Mouse (Mus musculus): ENCODE measurements at regions not wholly inside any gene's neighbourhood (a gene's known extent, or its start where the extent isn't known, plus 50 kb on each side); places are given as distances from the start of the nearest gene placed in this dataset.

DNA sequence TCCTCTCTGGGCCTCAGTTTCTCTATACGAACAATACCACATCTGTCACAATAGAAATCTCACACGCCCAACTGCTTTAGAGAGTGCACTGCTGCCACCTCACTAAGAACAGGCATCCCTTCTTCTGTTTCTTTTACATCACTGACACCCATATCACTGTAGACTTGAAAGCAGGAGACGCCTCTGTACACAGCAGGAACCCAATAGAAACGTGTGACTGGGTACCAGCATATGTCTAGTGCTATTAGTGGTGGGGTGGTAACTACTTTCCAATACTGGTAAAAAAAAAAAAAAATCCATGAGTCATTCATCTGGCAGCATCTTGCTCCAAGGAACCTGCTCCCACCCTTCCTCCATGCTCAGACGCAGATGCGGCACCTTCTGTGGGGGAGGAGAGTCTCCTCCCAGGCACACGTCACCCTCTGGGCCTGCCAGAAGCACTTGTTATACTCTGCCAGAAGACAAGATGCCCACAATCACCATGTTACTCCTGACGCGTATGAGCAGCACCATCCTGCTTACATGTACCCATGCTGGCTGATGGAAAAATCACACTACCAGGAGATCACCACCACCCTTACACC is 151.3 kb upstream of the Plxna4 start:
- 82% methylated on average over 9 of the region's 9 CpGs for WGBS
- no peaks in the 10 kb centered on the region for H3K36me3 ChIP-seq (ENCODE audit: control insufficient read depth, insufficient read depth, low read length)
- DNase-seq (ENCODE audit: low spot score) (no peak), ATAC-seq (replicated peaks; ENCODE audit: low FRiP score, low TSS enrichment, low read depth) (no peak)
- no peaks in the 10 kb centered on the region for H3K4me1 ChIP-seq (replicated peaks; ENCODE audit: control insufficient read depth, insufficient read depth, low read length)
- H3K9ac ChIP-seq (ENCODE audit: low read length), result no peak overlapping the region
- H3K4me3 ChIP-seq (ENCODE audit: low read depth, low read length), result no peak overlapping the region
- no peaks in the 10 kb centered on the region for H3K9me3 ChIP-seq (ENCODE audit: control insufficient read depth, low read length)
- H3K27me3 ChIP-seq (replicated peaks; ENCODE audit: control insufficient read depth, insufficient read depth, low read length), result no peaks in the 10 kb centered on the region
- no peak overlapping the region for H3K27ac ChIP-seq (ENCODE audit: low read depth)
- no peak overlapping the region for H3K4me2 ChIP-seq (ENCODE audit: low read length)

DNA sequence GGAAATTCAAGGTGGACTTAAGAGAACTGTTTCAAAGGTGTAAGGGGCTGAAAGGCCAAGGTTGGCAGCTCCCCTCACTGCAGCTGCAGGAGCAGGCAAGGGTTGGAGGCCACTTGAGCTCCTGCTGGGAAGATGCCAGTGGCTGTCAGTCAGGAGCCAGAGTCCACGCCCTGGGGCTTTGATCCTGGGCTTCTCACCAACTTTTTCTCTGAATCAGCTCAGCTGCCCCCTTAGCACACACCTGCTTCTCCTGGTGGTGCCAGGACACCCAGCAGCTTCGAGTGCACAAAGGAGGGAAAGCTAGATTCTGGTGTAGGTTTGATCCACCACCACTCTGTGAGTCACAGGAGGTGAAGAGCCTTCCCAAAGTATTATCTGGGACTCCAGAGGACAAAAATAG is 140.7 kb upstream of the Plxna4 start:
- Histone ChIP-seq H3K9me3 (ENCODE audit: control insufficient read depth, low read length) (no peaks in the 10 kb centered on the region), H3K27me3 (replicated peaks; ENCODE audit: control insufficient read depth, insufficient read depth, low read length) (no peaks in the 10 kb centered on the region), H3K9ac (ENCODE audit: low read length) (no peak overlapping the region), H3K4me3 (ENCODE audit: low read depth, low read length) (no peak overlapping the region), H3K27ac (ENCODE audit: low read depth) (no peak overlapping the region), H3K4me1 (replicated peaks; ENCODE audit: control insufficient read depth, insufficient read depth, low read length) (no peaks in the 10 kb centered on the region), H3K36me3 (ENCODE audit: control insufficient read depth, insufficient read depth, low read length) (no peaks in the 10 kb centered on the region), H3K4me2 (ENCODE audit: low read length) (no peak overlapping the region)
- WGBS, result 16% methylated on average over 2 of the region's 2 CpGs
- DNase-seq (ENCODE audit: low spot score) (no peak), ATAC-seq (replicated peaks; ENCODE audit: low FRiP score, low TSS enrichment, low read depth) (no peak)

DNA sequence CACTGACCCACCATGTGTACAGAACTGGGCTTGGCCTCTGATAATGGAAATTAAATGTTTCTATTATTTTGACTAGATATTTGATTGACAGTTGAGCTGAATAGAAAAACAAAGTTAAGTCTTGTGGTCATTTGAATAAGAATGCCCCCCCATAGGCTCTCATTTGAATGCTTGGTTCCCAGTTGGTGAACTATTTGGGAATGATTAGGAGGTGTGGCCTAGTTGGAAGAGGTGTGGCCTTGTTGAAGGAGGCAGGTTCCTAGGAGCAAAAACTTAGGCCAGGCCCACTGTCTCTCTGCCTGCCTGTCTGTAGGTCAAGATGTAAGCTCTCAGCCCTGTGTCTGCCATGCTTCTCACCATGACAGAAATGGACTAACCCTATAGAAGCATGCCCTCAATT is 138.6 kb upstream of the Plxna4 start:
- Histone ChIP-seq H3K4me2 (ENCODE audit: low read length) (no peak overlapping the region), H3K9ac (ENCODE audit: low read length) (no peak overlapping the region), H3K27ac (ENCODE audit: low read depth) (no peak overlapping the region), H3K27me3 (replicated peaks; ENCODE audit: control insufficient read depth, insufficient read depth, low read length) (no peaks in the 10 kb centered on the region), H3K36me3 (ENCODE audit: control insufficient read depth, insufficient read depth, low read length) (no peaks in the 10 kb centered on the region), H3K9me3 (ENCODE audit: control insufficient read depth, low read length) (no peaks in the 10 kb centered on the region), H3K4me3 (ENCODE audit: low read depth, low read length) (no peak overlapping the region), H3K4me1 (replicated peaks; ENCODE audit: control insufficient read depth, insufficient read depth, low read length) (no peaks in the 10 kb centered on the region)
- ATAC-seq (replicated peaks; ENCODE audit: low FRiP score, low TSS enrichment, low read depth) (no peak), DNase-seq (ENCODE audit: low spot score) (no peak)

DNA sequence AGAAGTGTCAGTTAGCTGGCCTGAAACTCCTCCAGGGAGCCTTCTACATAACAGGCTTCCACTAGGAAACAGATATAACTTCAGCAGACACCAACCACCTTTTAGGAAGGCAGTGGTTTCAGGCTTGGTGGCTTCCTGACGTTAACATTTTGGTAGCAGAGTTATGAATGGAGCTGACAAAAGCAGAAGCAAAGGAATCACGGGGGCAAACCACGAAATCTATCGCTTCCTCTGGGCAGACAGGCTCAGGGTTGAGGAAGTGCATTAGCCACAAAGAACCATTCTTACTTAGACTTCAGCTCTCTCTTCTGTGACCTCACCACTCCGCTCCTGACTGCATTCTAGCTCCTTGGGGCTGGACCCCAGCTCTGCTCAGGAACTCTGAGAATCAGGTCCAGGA is 129.9 kb upstream of the Plxna4 start:
- Histone ChIP-seq H3K9me3 (ENCODE audit: control insufficient read depth, low read length) (no peaks in the 10 kb centered on the region), H3K4me2 (ENCODE audit: low read length) (no peak overlapping the region), H3K9ac (ENCODE audit: low read length) (no peak overlapping the region), H3K27ac (ENCODE audit: low read depth) (no peak overlapping the region), H3K36me3 (ENCODE audit: control insufficient read depth, insufficient read depth, low read length) (no peaks in the 10 kb centered on the region), H3K4me1 (replicated peaks; ENCODE audit: control insufficient read depth, insufficient read depth, low read length) (no peaks in the 10 kb centered on the region), H3K27me3 (replicated peaks; ENCODE audit: control insufficient read depth, insufficient read depth, low read length) (no peaks in the 10 kb centered on the region), H3K4me3 (ENCODE audit: low read depth, low read length) (no peak overlapping the region)
- no peak for ATAC-seq (replicated peaks; ENCODE audit: low FRiP score, low TSS enrichment, low read depth)
- DNase-seq (ENCODE audit: low spot score), result no peak
- whole genome bisulfite sequencing, result 86% methylated on average over 5 of the region's 5 CpGs

DNA sequence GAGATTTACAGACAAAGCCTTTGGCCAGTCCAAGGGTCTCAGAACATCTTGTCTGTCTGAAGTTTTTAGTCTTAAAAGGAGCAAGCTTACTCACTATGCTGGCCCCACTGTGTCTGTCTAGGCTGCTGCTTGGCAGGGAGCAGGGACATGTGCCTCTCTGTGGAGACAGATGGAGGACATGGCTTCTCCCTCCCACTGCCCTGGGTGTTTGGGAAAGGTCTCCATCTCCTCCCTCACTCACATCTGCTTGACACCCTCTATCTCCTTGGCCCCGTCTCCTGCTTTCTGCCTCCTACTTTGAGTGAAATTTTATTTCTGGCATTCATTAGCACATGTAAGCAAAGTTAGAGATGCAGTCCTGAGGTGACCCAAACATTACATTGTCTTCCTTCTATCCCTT is 127.1 kb upstream of the Plxna4 start:
- ATAC-seq (replicated peaks; ENCODE audit: low FRiP score, low TSS enrichment, low read depth), result no peak
- H3K9me3 ChIP-seq (ENCODE audit: control insufficient read depth, low read length), result no peaks in the 10 kb centered on the region
- no peak overlapping the region for H3K4me3 ChIP-seq (ENCODE audit: low read depth, low read length)
- no peak overlapping the region for H3K4me2 ChIP-seq (ENCODE audit: low read length)
- H3K27ac ChIP-seq (ENCODE audit: low read depth), result no peak overlapping the region
- H3K9ac ChIP-seq (ENCODE audit: low read length), result no peak overlapping the region
- no peak for DNase-seq (ENCODE audit: low spot score)
- no peaks in the 10 kb centered on the region for H3K4me1 ChIP-seq (replicated peaks; ENCODE audit: control insufficient read depth, insufficient read depth, low read length)
- 80% methylated on average over 1 of the region's 1 CpGs for WGBS
- H3K36me3 ChIP-seq (ENCODE audit: control insufficient read depth, insufficient read depth, low read length), result no peaks in the 10 kb centered on the region
- no peaks in the 10 kb centered on the region for H3K27me3 ChIP-seq (replicated peaks; ENCODE audit: control insufficient read depth, insufficient read depth, low read length)

DNA sequence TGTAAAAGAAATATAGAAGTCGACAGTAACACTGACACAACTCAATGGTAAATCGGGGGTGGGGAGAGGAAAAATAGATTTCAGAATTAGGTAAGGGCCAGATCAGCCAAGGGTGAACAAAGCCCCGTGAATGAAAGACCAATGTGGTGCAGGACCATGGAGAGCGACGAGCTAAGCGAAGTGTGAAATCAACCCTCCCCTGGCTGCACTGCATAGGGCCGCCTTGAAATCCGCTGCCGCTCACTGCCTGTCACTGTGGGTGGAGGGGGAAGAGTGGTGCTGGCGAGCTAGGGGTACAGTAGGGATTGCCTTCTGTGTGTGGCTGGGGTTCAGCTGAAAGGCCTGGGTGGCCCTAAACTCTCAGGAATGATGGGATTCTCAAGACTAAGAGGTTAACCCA is 122.2 kb upstream of the Plxna4 start:
- ATAC-seq (replicated peaks; ENCODE audit: low FRiP score, low TSS enrichment, low read depth) (no peak), DNase-seq (ENCODE audit: low spot score) (peak; percentile 88)
- H3K9me3 ChIP-seq (ENCODE audit: control insufficient read depth, low read length), result no peaks in the 10 kb centered on the region
- no peaks in the 10 kb centered on the region for H3K27me3 ChIP-seq (replicated peaks; ENCODE audit: control insufficient read depth, insufficient read depth, low read length)
- H3K4me2 ChIP-seq (ENCODE audit: low read length), result no peak overlapping the region
- no peak overlapping the region for H3K9ac ChIP-seq (ENCODE audit: low read length)
- no peak overlapping the region for H3K4me3 ChIP-seq (ENCODE audit: low read depth, low read length)
- no peaks in the 10 kb centered on the region for H3K4me1 ChIP-seq (replicated peaks; ENCODE audit: control insufficient read depth, insufficient read depth, low read length)
- no peak overlapping the region for H3K27ac ChIP-seq (ENCODE audit: low read depth)
- no peaks in the 10 kb centered on the region for H3K36me3 ChIP-seq (ENCODE audit: control insufficient read depth, insufficient read depth, low read length)
- WGBS, result 10% methylated on average over 10 of the region's 10 CpGs

DNA sequence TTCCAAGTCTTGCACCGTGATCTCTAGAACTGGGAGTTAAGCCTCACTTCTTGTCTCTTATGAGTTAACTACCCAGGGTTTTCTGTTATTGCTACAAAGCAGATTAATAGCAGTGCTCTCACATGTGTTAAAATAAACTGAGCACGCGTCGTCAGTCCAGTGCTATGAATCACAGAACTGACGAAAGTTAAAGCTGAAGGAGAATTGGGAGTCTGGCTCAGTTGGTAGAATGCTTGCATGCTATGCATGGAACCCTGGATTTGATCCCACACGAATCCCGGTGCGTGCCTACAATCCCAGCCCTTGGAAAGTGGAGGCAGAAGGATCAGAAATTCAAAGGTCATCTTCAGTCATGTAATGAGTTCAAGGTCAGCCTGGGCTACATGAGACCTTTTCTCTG is 121.6 kb upstream of the Plxna4 start:
- Histone ChIP-seq H3K27ac (ENCODE audit: low read depth) (no peak overlapping the region), H3K27me3 (replicated peaks; ENCODE audit: control insufficient read depth, insufficient read depth, low read length) (no peaks in the 10 kb centered on the region), H3K4me3 (ENCODE audit: low read depth, low read length) (no peak overlapping the region), H3K4me2 (ENCODE audit: low read length) (no peak overlapping the region), H3K9ac (ENCODE audit: low read length) (no peak overlapping the region), H3K9me3 (ENCODE audit: control insufficient read depth, low read length) (no peaks in the 10 kb centered on the region), H3K4me1 (replicated peaks; ENCODE audit: control insufficient read depth, insufficient read depth, low read length) (no peaks in the 10 kb centered on the region), H3K36me3 (ENCODE audit: control insufficient read depth, insufficient read depth, low read length) (no peaks in the 10 kb centered on the region)
- ATAC-seq (replicated peaks; ENCODE audit: low FRiP score, low TSS enrichment, low read depth) (no peak), DNase-seq (ENCODE audit: low spot score) (no peak)
- WGBS, result 81% methylated on average over 8 of the region's 8 CpGs

DNA sequence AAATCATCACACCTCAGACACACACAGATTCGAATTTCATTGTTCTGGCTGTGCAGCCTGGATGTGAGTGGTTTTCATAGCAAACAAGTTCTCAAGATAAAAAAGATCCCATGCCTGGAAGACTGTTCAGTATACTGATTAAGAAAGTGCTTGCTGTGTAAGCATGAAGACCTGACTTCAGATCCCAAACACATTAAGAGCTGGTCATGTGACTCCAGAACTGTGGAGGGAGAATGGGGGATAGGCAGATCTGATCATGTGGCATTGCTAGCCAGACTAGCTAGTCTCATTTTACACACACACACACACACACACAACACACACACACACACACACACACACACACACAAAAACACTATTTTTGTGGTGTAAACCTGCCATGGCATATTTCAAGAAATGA is 119.4 kb upstream of the Plxna4 start:
- Histone ChIP-seq H3K4me2 (ENCODE audit: low read length) (no peak overlapping the region), H3K27ac (ENCODE audit: low read depth) (no peak overlapping the region), H3K9me3 (ENCODE audit: control insufficient read depth, low read length) (no peaks in the 10 kb centered on the region), H3K4me3 (ENCODE audit: low read depth, low read length) (no peak overlapping the region), H3K36me3 (ENCODE audit: control insufficient read depth, insufficient read depth, low read length) (no peaks in the 10 kb centered on the region), H3K9ac (ENCODE audit: low read length) (no peak overlapping the region), H3K27me3 (replicated peaks; ENCODE audit: control insufficient read depth, insufficient read depth, low read length) (no peaks in the 10 kb centered on the region), H3K4me1 (replicated peaks; ENCODE audit: control insufficient read depth, insufficient read depth, low read length) (no peaks in the 10 kb centered on the region)
- DNase-seq (ENCODE audit: low spot score) (no peak), ATAC-seq (replicated peaks; ENCODE audit: low FRiP score, low TSS enrichment, low read depth) (no peak)
- 58% methylated on average over 1 of the region's 1 CpGs for WGBS

DNA sequence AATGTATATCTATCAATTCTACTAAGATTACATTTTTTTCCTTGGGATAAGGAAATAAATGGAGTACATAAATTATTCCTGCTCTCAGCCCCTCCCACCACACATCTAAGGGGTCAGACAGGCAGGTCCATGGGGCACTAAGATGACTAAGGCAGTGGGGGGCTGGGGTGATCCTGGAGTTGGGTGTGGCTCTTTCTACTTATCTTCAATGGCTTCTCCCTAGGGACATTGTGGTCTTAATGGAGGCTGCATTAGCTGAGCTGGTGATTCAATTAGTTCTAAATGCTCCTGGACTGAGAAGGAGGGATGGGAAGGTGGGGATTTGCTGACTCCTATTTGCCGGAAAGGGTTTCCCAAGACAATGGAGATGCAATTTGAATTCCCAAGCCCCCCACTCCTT is 118.4 kb upstream of the Plxna4 start:
- no peak overlapping the region for H3K4me2 ChIP-seq (ENCODE audit: low read length)
- H3K9ac ChIP-seq (ENCODE audit: low read length), result no peak overlapping the region
- no peak overlapping the region for H3K4me3 ChIP-seq (ENCODE audit: low read depth, low read length)
- WGBS, result 80% methylated on average over 1 of the region's 1 CpGs
- ATAC-seq (replicated peaks; ENCODE audit: low FRiP score, low TSS enrichment, low read depth) (no peak), DNase-seq (ENCODE audit: low spot score) (no peak)
- H3K4me1 ChIP-seq (replicated peaks; ENCODE audit: control insufficient read depth, insufficient read depth, low read length), result no peaks in the 10 kb centered on the region
- H3K36me3 ChIP-seq (ENCODE audit: control insufficient read depth, insufficient read depth, low read length), result no peaks in the 10 kb centered on the region
- H3K9me3 ChIP-seq (ENCODE audit: control insufficient read depth, low read length), result no peaks in the 10 kb centered on the region
- H3K27ac ChIP-seq (ENCODE audit: low read depth), result no peak overlapping the region
- no peaks in the 10 kb centered on the region for H3K27me3 ChIP-seq (replicated peaks; ENCODE audit: control insufficient read depth, insufficient read depth, low read length)

Data from intestine, embryonic 14.5 days (tissue).